Mouse (Mus musculus) neural tube, embryonic 13.5 days (tissue): Measurements from ENCODE around the gene Fam222b. TPM values are rescaled to one million over a fixed set of nuclear protein-coding genes. Genes with fewer than 3 reads are reported as not detected.

Source experiments
- ATAC-seq: fragments of 200-750 bp; cut with Nextera tagmentation; 2 replicates; pipeline ENCODE4 v1.8.0; 2017; ENCODE audit warnings: low read depth, mild to moderate bottlenecking, moderate TSS enrichment, moderate library complexity
- H3K27ac ChIP-seq: fragments of 300-500 bp; sonication (generic); replicated peaks from 2 replicates; pipeline ENCODE4 v1.5.1; 2015; ENCODE audit warnings: moderate library complexity, mild to moderate bottlenecking, inconsistent platforms
- H3K27me3 ChIP-seq: fragments of 300-500 bp; sonication (generic); 2 replicates; pipeline ENCODE4 v1.6.1; 2015; ENCODE audit warnings: mild to moderate bottlenecking, inconsistent platforms
- H3K36me3 ChIP-seq: fragments of 300-500 bp; sonication (generic); 2 replicates; pipeline ENCODE4 v1.6.1; 2015; ENCODE audit warnings: mild to moderate bottlenecking, inconsistent platforms
- H3K4me1 ChIP-seq: fragments of 300-500 bp; sonication (generic); replicated peaks from 2 replicates; pipeline ENCODE4 v1.6.1; 2015; ENCODE audit warnings: inconsistent platforms
- H3K4me2 ChIP-seq: fragments of 300-500 bp; sonication (generic); 2 replicates; pipeline ENCODE4 v1.6.1; 2015; ENCODE audit warnings: inconsistent platforms, mild to moderate bottlenecking, moderate library complexity
- H3K4me3 ChIP-seq: fragments of 300-500 bp; sonication (generic); 2 replicates; pipeline ENCODE4 v1.5.1; 2015; ENCODE audit warnings: mild to moderate bottlenecking, inconsistent platforms
- H3K9ac ChIP-seq: fragments of 300-500 bp; sonication (generic); 2 replicates; pipeline ENCODE4 v1.6.1; 2015; ENCODE audit warnings: moderate library complexity, mild to moderate bottlenecking, inconsistent platforms
- H3K9me3 ChIP-seq: fragments of 300-500 bp; sonication (generic); 2 replicates; pipeline ENCODE4 v1.6.1; 2016; ENCODE audit warnings: inconsistent platforms
- WGBS: fragments of 180-500 bp; shearing (Covaris S2); methylation state at CpG from one replicate; pipeline ENCODE4 v1.1.7; 2015; 5-methylcytosine and 5-hydroxymethylcytosine counted together
- polyA plus RNA-seq: library from polyadenylated mRNA; unstranded; fragments of >200 nt; fragmentation: Nextera tagmentation; extraction: Ambion mirVana; gene quantifications from 2 replicates; pipeline ENCODE4 v1.2.1, GENCODE M21; 2015

Gene Fam222b
- polyA plus RNA-seq, 1 experiment from 2014 or later, result 28.8 TPM

- no peak overlapping the region for H3K4me2 ChIP-seq
- H3K9me3 ChIP-seq, result no peaks in the 10 kb centered on the region
- peaks cover 62% of the 10 kb centered on the region for H3K36me3 ChIP-seq
- H3K4me3 ChIP-seq, result no peak overlapping the region
- peak overlapping the region; percentile 22; the same call in 1 of the 2 replicates for H3K9ac ChIP-seq
- peaks cover 72% of the 10 kb centered on the region for H3K4me1 ChIP-seq
- no peaks in the 10 kb centered on the region for H3K27me3 ChIP-seq
- 93% methylated on average over 14 of the region's 14 CpGs for WGBS
- ATAC-seq, result no peak
- peak overlapping the region; percentile 99; the same call in 1 of the 2 replicates for H3K27ac ChIP-seq
Measured at GRCm38 (mm10) chr11:78161169-78161568, 66.7 kb downstream of the Fam222b start.

- peak overlapping the region; percentile 99 for H3K4me3 ChIP-seq
- H3K4me2 ChIP-seq, result peak overlapping the region; percentile 86
- H3K36me3 ChIP-seq, result peaks cover 54% of the 10 kb centered on the region
- no peaks in the 10 kb centered on the region for H3K9me3 ChIP-seq
- WGBS, result 40% methylated on average over 4 of the region's 4 CpGs
- no peaks in the 10 kb centered on the region for H3K27me3 ChIP-seq
- H3K9ac ChIP-seq, result peak overlapping the region; percentile 100
- no peak for ATAC-seq
- H3K27ac ChIP-seq, result peak overlapping the region; percentile 99
- peaks cover 68% of the 10 kb centered on the region for H3K4me1 ChIP-seq
Measured at GRCm38 (mm10) chr11:78161968-78162367, 67.5 kb downstream of the Fam222b start.

GRCm38 (mm10) chr11:78162504-78162903 is 68.0 kb downstream of the Fam222b start:
- 27% methylated on average over 6 of the region's 6 CpGs for WGBS
- H3K9me3 ChIP-seq, result no peaks in the 10 kb centered on the region
- peaks cover 65% of the 10 kb centered on the region for H3K4me1 ChIP-seq
- H3K36me3 ChIP-seq, result peaks cover 50% of the 10 kb centered on the region
- peak overlapping the region; percentile 86 for H3K4me2 ChIP-seq
- H3K27me3 ChIP-seq, result no peaks in the 10 kb centered on the region
- H3K9ac ChIP-seq, result peak overlapping the region; percentile 100
- peak overlapping the region; percentile 99 for H3K4me3 ChIP-seq
- no peak for ATAC-seq
- H3K27ac ChIP-seq, result peak overlapping the region; percentile 99

GRCm38 (mm10) chr11:78163045-78163444 is 68.6 kb downstream of the Fam222b start:
- no peak for ATAC-seq
- H3K9ac ChIP-seq, result peak overlapping the region; percentile 100
- H3K4me3 ChIP-seq, result peak overlapping the region; percentile 99
- H3K9me3 ChIP-seq, result no peaks in the 10 kb centered on the region
- peaks cover 45% of the 10 kb centered on the region for H3K36me3 ChIP-seq
- H3K27me3 ChIP-seq, result no peaks in the 10 kb centered on the region
- H3K27ac ChIP-seq, result peak overlapping the region; percentile 99
- H3K4me2 ChIP-seq, result peak overlapping the region; percentile 86
- H3K4me1 ChIP-seq, result peaks cover 61% of the 10 kb centered on the region
- 70% methylated on average over 2 of the region's 2 CpGs for WGBS

- peak overlapping the region; percentile 99 for H3K4me3 ChIP-seq
- H3K4me2 ChIP-seq, result peak overlapping the region; percentile 86
- peak overlapping the region; percentile 99 for H3K27ac ChIP-seq
- 0% methylated on average over 22 of the region's 22 CpGs for WGBS
- peaks cover 36% of the 10 kb centered on the region for H3K36me3 ChIP-seq
- peak; percentile 62 for ATAC-seq
- no peaks in the 10 kb centered on the region for H3K27me3 ChIP-seq
- peaks cover 52% of the 10 kb centered on the region for H3K4me1 ChIP-seq
- H3K9me3 ChIP-seq, result no peaks in the 10 kb centered on the region
- H3K9ac ChIP-seq, result peak overlapping the region; percentile 100
Measured at GRCm38 (mm10) chr11:78163681-78164603, 69.5 kb downstream of the Fam222b start.

GRCm38 (mm10) chr11:78164604-78164923 is 70.1 kb downstream of the Fam222b start:
- peak overlapping the region; percentile 86 for H3K4me2 ChIP-seq
- H3K36me3 ChIP-seq, result peaks cover 30% of the 10 kb centered on the region
- peak overlapping the region; percentile 99 for H3K4me3 ChIP-seq
- H3K9ac ChIP-seq, result peak overlapping the region; percentile 100
- ATAC-seq, result peak; percentile 4; the same call in 1 of the 2 replicates
- no peaks in the 10 kb centered on the region for H3K9me3 ChIP-seq
- peaks cover 46% of the 10 kb centered on the region for H3K4me1 ChIP-seq
- H3K27me3 ChIP-seq, result no peaks in the 10 kb centered on the region
- under 1% methylated on average over 14 of the region's 14 CpGs for WGBS
- peak overlapping the region; percentile 99 for H3K27ac ChIP-seq

- peaks cover 24% of the 10 kb centered on the region for H3K36me3 ChIP-seq
- peaks cover 42% of the 10 kb centered on the region for H3K4me1 ChIP-seq
- H3K9me3 ChIP-seq, result no peaks in the 10 kb centered on the region
- WGBS, result under 1% methylated on average over 78 of the region's 78 CpGs
- H3K27me3 ChIP-seq, result no peaks in the 10 kb centered on the region
- H3K4me2 ChIP-seq, result peak within 1 kb of the TSS; percentile 86
- ATAC-seq, result peak; percentile 81
- H3K27ac ChIP-seq, result peak within 1 kb of the TSS; percentile 99
- H3K9ac ChIP-seq, result peak within 1 kb of the TSS; percentile 100
- peak within 1 kb of the TSS; percentile 99 for H3K4me3 ChIP-seq
Measured at GRCm38 (mm10) chr11:78164924-78165760, 70.7 kb downstream of the Fam222b start, which contains the start of gene Traf4. Traf4 (minus strand) TSS chr11:78165589.

- Histone ChIP-seq H3K9ac (peak overlapping the region; percentile 100), H3K4me1 (peaks cover 40% of the 10 kb centered on the region), H3K27ac (peak overlapping the region; percentile 99), H3K27me3 (no peaks in the 10 kb centered on the region), H3K4me3 (peak overlapping the region; percentile 99), H3K9me3 (no peaks in the 10 kb centered on the region), H3K36me3 (peaks cover 18% of the 10 kb centered on the region), H3K4me2 (peak overlapping the region; percentile 86)
- WGBS, result 3% methylated on average over 16 of the region's 16 CpGs
- peak; percentile 12 for ATAC-seq
Measured at GRCm38 (mm10) chr11:78165761-78166109, 71.3 kb downstream of the Fam222b start.

GRCm38 (mm10) chr11:78166161-78166560 is 71.7 kb downstream of the Fam222b start:
- no peaks in the 10 kb centered on the region for H3K27me3 ChIP-seq
- peak overlapping the region; percentile 99 for H3K4me3 ChIP-seq
- no peaks in the 10 kb centered on the region for H3K9me3 ChIP-seq
- peak overlapping the region; percentile 100 for H3K9ac ChIP-seq
- H3K4me1 ChIP-seq, result peaks cover 35% of the 10 kb centered on the region
- H3K4me2 ChIP-seq, result peak overlapping the region; percentile 86
- 49% methylated on average over 4 of the region's 4 CpGs for WGBS
- no peak for ATAC-seq
- H3K27ac ChIP-seq, result peak overlapping the region; percentile 99
- H3K36me3 ChIP-seq, result peaks cover 14% of the 10 kb centered on the region

GRCm38 (mm10) chr11:78166640-78167039 is 72.2 kb downstream of the Fam222b start:
- no peak overlapping the region for H3K27ac ChIP-seq
- no peak overlapping the region for H3K9ac ChIP-seq
- ATAC-seq, result no peak
- WGBS, result 72% methylated on average over 6 of the region's 6 CpGs
- no peaks in the 10 kb centered on the region for H3K9me3 ChIP-seq
- peaks cover 9% of the 10 kb centered on the region for H3K36me3 ChIP-seq
- H3K4me1 ChIP-seq, result peaks cover 31% of the 10 kb centered on the region
- H3K27me3 ChIP-seq, result no peaks in the 10 kb centered on the region
- H3K4me3 ChIP-seq, result no peak overlapping the region
- H3K4me2 ChIP-seq, result no peak overlapping the region

GRCm38 (mm10) chr11:78167257-78167959 is 72.9 kb downstream of the Fam222b start:
- 90% methylated on average over 14 of the region's 14 CpGs for WGBS
- no peak overlapping the region for H3K4me2 ChIP-seq
- H3K4me1 ChIP-seq, result peaks cover 23% of the 10 kb centered on the region
- ATAC-seq, result no peak
- H3K4me3 ChIP-seq, result no peak overlapping the region
- peaks cover 1% of the 10 kb centered on the region; the same call in 1 of the 2 replicates for H3K36me3 ChIP-seq
- H3K9ac ChIP-seq, result no peak overlapping the region
- no peaks in the 10 kb centered on the region for H3K27me3 ChIP-seq
- no peaks in the 10 kb centered on the region for H3K9me3 ChIP-seq
- H3K27ac ChIP-seq, result no peak overlapping the region
